Mouse (Mus musculus) G1E (cell line): ENCODE measurements at regions not wholly inside any gene's neighbourhood (a gene's known extent, or its start where the extent isn't known, plus 50 kb on each side); places are given as distances from the start of the nearest gene placed in this dataset.

Experiments used
- CTCF ChIP-seq: IDR thresholded peaks from 2 replicates; pipeline ENCODE4 v1.5.1; 2012; ENCODE audit warnings: low read depth, low read length, inconsistent platforms, mixed read lengths
- POLR2AphosphoS5 ChIP-seq: IDR thresholded peaks from 2 replicates; pipeline ENCODE4 v1.6.1; 2012; ENCODE audit warnings: low read depth, low read length, inconsistent platforms; ENCODE audit not compliant: insufficient replicate concordance

DNA sequence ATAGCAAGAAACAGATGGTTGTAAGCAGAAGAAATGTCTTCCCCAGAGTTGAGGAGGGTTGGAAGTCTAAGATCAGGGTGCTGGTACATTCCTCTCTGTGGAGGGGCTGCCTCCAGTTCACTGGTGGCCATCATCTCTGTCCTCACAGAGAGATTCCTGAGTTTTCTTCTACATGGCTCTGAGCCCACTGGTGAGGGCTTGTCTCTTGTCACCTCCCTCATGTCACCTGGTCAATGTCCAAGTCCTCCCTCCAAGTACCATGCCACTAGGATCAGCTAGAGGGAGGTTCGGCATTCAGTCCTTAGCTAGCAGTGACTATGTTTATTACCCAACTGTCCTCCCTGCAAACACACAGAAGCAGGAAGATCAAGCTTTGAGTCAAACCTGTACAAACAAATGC lies 258.3 kb downstream of the Tgfb2 start:
- TF ChIP-seq CTCF (no peak), POLR2AphosphoS5 (no peak)
